Mouse (Mus musculus): ENCODE results near the gene Fcf1. TPM values are rescaled to one million over a fixed set of nuclear protein-coding genes. Genes with fewer than 3 reads are reported as not detected.

Fcf1 gene
- 78.5 and 94.1 TPM in 2 replicates for polyA plus RNA-seq (2014; fragmentation: Nextera tagmentation; extraction: Ambion mirVana)

DNA sequence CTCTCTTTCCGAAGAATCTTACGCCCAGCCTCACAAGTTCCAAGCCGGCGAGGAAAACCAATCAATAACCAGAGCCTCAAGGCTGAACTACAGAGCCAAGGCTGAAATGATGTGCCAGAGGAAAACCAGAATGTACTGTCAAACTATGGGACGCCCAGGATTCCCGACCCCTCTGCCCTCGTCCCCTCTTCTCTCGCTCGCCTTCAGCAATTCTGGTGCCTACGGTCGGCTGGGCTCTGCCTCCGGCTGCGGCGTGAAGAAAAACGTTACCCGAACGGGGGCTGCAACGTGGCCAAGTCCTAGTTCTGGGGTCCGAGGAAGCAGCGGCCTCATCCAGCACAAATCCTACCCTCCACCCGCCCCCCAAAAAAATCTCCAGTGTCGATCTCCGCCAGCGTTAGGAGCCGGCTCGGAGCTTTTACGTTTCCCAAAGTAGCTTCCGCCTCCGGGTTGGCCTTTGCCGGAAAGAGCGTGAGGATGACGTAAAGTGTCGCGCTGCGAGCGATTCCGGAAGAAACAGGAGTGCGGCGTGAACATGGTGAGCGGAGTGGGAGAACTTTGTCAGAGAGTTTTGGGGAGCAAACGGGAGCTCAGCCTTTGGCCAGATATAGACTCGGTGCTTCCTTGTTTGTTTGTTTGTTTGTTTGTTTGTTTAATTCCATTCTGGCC is at the start of gene Fcf1, which contains the start of gene Arel1:
Fcf1 (plus strand) TSS at position 470 of the 669 bp plus-strand sequence.
Arel1 (minus strand) TSS at position 473 of the 669 bp plus-strand sequence.
- WGBS: 0% methylated on average over 42 of the region's 42 CpGs

DNA sequence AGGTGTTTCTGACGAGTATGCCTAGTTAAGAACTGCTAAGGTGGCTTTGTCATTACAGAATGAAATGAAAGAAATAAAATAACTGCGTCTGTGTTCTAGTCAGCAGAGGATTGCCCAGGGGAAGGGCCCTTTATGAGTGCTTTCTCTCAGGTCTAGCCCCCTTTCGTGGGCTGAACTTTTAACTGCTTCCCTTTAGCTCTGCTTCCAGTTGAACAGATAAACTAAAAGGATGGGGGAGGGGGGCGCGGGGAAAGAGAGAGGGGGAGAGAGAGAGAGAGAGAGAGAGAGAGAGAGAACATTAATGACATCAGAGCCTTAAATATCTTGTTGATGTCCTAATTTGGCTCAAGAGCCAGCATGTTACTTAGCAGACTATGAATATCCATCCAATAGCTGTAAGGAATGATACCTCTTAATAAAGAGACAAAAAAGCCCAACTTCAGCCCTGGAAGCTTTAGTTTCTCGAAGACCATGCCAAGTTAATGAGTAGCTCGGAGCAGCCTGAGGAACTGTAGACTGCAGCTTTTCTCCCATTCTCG is 48.7 kb upstream of the Fcf1 start:
- Histone ChIP-seq H3K4me3 (ENCODE audit: low read depth, low read length) (no peak overlapping the region), H3K4me2 (ENCODE audit: low read depth, low read length) (no peak overlapping the region), H3K9ac (replicated peaks; ENCODE audit: low read depth, low read length) (no peak overlapping the region), H3K27ac (ENCODE audit: low read depth, low read length) (no peak overlapping the region), H3K9me3 (ENCODE audit: control insufficient read depth, low read length) (no peaks in the 10 kb centered on the region), H3K4me1 (ENCODE audit: control insufficient read depth, insufficient read depth, low read length) (no peaks in the 10 kb centered on the region), H3K36me3 (ENCODE audit: control insufficient read depth, insufficient read depth, low read length) (peaks cover 41% of the 10 kb centered on the region), H3K27me3 (ENCODE audit: control insufficient read depth, insufficient read depth, low read length) (no peaks in the 10 kb centered on the region)
- 28% methylated on average over 8 of the region's 8 CpGs for WGBS
- ATAC-seq (ENCODE audit: low read depth): no peak

More for the DNA sequence above, at the start of gene Fcf1, which contains the start of gene Arel1:
- H3K4me3 ChIP-seq (ENCODE audit: low read depth, low read length): peak within 1 kb of the TSS; percentile 84
- no peaks in the 10 kb centered on the region for H3K27me3 ChIP-seq (ENCODE audit: control insufficient read depth, insufficient read depth, low read length)
- ATAC-seq (ENCODE audit: low read depth): peak; percentile 81; the same call in 1 of the 2 replicates
- H3K9me3 ChIP-seq (ENCODE audit: control insufficient read depth, low read length): no peaks in the 10 kb centered on the region
- peak within 1 kb of the TSS; percentile 75 for H3K9ac ChIP-seq (replicated peaks; ENCODE audit: low read depth, low read length)
- H3K4me2 ChIP-seq (ENCODE audit: low read depth, low read length): peak within 1 kb of the TSS; percentile 89
- no peak within 1 kb of the TSS; the same call in 1 of the 2 replicates for H3K27ac ChIP-seq (ENCODE audit: low read depth, low read length)
- H3K36me3 ChIP-seq (ENCODE audit: control insufficient read depth, insufficient read depth, low read length): peaks cover 10% of the 10 kb centered on the region
- H3K4me1 ChIP-seq (ENCODE audit: control insufficient read depth, insufficient read depth, low read length): peaks cover 14% of the 10 kb centered on the region

- H3K4me2 ChIP-seq (ENCODE audit: low read depth, low read length): no peak overlapping the region
- 93% methylated on average over 5 of the region's 5 CpGs for WGBS
- peaks cover 43% of the 10 kb centered on the region for H3K36me3 ChIP-seq (ENCODE audit: control insufficient read depth, insufficient read depth, low read length)
Measured at GRCm38 (mm10) chr12:84924324-84924723, 46.4 kb upstream of the Fcf1 start.

DNA sequence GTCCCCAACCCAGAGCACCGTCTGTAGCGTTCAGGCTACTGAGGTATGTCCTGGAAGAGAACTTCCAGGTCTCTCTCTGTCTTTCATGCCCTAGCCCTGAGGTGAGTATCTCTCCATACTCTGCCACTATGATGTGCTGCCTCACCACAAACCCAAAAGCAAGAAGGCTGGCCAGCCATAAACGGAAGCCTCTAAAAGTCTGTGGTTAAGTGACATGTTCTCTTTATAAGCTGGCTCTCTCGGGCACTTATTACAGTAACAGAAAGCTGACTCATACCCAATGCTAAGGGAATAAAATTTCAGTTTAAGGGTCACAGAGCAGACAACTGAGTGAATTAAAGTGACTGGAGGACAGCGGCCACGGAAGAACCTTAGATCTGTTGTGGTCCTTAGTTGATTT is 44.2 kb upstream of the Fcf1 start:
- no peak for ATAC-seq (ENCODE audit: low read depth)
- 94% methylated on average over 6 of the region's 6 CpGs for WGBS

More at GRCm38 (mm10) chr12:84924324-84924723, 46.4 kb upstream of the Fcf1 start:
- H3K4me3 ChIP-seq (ENCODE audit: low read depth, low read length): no peak overlapping the region
- ATAC-seq (ENCODE audit: low read depth): no peak
- no peak overlapping the region for H3K9ac ChIP-seq (replicated peaks; ENCODE audit: low read depth, low read length)
- no peaks in the 10 kb centered on the region for H3K4me1 ChIP-seq (ENCODE audit: control insufficient read depth, insufficient read depth, low read length)
- no peak overlapping the region for H3K27ac ChIP-seq (ENCODE audit: low read depth, low read length)
- H3K27me3 ChIP-seq (ENCODE audit: control insufficient read depth, insufficient read depth, low read length): no peaks in the 10 kb centered on the region
- H3K9me3 ChIP-seq (ENCODE audit: control insufficient read depth, low read length): no peaks in the 10 kb centered on the region

DNA sequence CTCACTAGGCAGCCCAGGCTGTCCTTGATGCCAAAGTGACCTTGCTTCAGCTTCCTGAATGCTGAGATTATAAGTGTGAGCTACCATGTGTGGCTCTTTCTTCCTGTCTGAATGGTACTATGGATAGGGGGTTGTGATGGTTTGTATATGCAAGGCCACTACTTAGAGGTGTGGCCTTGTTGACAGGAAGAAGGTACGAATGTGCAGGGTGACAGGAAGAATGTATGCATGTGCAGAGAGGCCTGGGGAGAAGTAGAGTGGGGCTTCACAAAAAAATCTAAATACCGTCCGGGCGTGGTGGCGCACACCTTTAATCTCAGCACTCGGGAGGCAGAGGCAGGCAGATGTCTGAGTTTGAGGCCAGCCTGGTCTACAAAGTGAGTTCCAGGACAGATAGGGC is 38.5 kb upstream of the Fcf1 start:
- no peaks in the 10 kb centered on the region for H3K9me3 ChIP-seq (ENCODE audit: control insufficient read depth, low read length)
- no peaks in the 10 kb centered on the region for H3K27me3 ChIP-seq (ENCODE audit: control insufficient read depth, insufficient read depth, low read length)
- no peaks in the 10 kb centered on the region for H3K4me1 ChIP-seq (ENCODE audit: control insufficient read depth, insufficient read depth, low read length)
- no peak overlapping the region for H3K9ac ChIP-seq (replicated peaks; ENCODE audit: low read depth, low read length)
- WGBS: 95% methylated on average over 6 of the region's 6 CpGs
- H3K4me2 ChIP-seq (ENCODE audit: low read depth, low read length): no peak overlapping the region
- H3K4me3 ChIP-seq (ENCODE audit: low read depth, low read length): no peak overlapping the region
- H3K36me3 ChIP-seq (ENCODE audit: control insufficient read depth, insufficient read depth, low read length): peaks cover 18% of the 10 kb centered on the region
- H3K27ac ChIP-seq (ENCODE audit: low read depth, low read length): no peak overlapping the region
- no peak for ATAC-seq (ENCODE audit: low read depth)

More for the DNA sequence above, 44.2 kb upstream of the Fcf1 start:
- H3K9me3 ChIP-seq (ENCODE audit: control insufficient read depth, low read length): no peaks in the 10 kb centered on the region
- no peaks in the 10 kb centered on the region for H3K27me3 ChIP-seq (ENCODE audit: control insufficient read depth, insufficient read depth, low read length)
- H3K4me2 ChIP-seq (ENCODE audit: low read depth, low read length): no peak overlapping the region
- H3K4me3 ChIP-seq (ENCODE audit: low read depth, low read length): no peak overlapping the region
- H3K9ac ChIP-seq (replicated peaks; ENCODE audit: low read depth, low read length): no peak overlapping the region
- H3K36me3 ChIP-seq (ENCODE audit: control insufficient read depth, insufficient read depth, low read length): peaks cover 31% of the 10 kb centered on the region; the same call in 1 of the 2 replicates
- no peaks in the 10 kb centered on the region for H3K4me1 ChIP-seq (ENCODE audit: control insufficient read depth, insufficient read depth, low read length)
- no peak overlapping the region for H3K27ac ChIP-seq (ENCODE audit: low read depth, low read length)

DNA sequence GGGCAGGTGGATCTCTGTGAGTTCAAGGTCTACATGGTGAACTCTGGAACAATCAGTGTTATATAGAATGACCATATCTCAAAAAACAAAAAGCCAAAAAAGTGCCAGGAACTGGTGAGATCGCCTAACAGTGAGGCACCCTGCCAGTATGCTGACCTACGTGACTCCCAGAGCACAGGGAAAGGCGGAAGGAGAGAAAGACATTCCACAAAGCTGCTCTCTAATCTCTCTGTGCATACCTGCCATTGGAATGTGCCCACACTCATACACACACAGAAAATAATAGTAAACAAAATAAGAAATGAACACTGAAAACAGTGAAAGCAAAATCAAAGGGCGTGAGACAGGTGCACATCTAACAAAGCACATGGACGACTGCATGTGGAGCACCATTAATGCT is 35.4 kb upstream of the Fcf1 start:
- Histone ChIP-seq H3K9me3 (ENCODE audit: control insufficient read depth, low read length) (no peaks in the 10 kb centered on the region), H3K27ac (ENCODE audit: low read depth, low read length) (no peak overlapping the region), H3K4me2 (ENCODE audit: low read depth, low read length) (no peak overlapping the region), H3K36me3 (ENCODE audit: control insufficient read depth, insufficient read depth, low read length) (peaks cover 20% of the 10 kb centered on the region), H3K4me1 (ENCODE audit: control insufficient read depth, insufficient read depth, low read length) (no peaks in the 10 kb centered on the region), H3K27me3 (ENCODE audit: control insufficient read depth, insufficient read depth, low read length) (no peaks in the 10 kb centered on the region), H3K9ac (replicated peaks; ENCODE audit: low read depth, low read length) (no peak overlapping the region), H3K4me3 (ENCODE audit: low read depth, low read length) (no peak overlapping the region)
- WGBS: 89% methylated on average over 5 of the region's 5 CpGs
- ATAC-seq (ENCODE audit: low read depth): no peak

- Histone ChIP-seq H3K4me3 (ENCODE audit: low read depth, low read length) (no peak overlapping the region), H3K36me3 (ENCODE audit: control insufficient read depth, insufficient read depth, low read length) (peaks cover 22% of the 10 kb centered on the region), H3K27me3 (ENCODE audit: control insufficient read depth, insufficient read depth, low read length) (no peaks in the 10 kb centered on the region), H3K27ac (ENCODE audit: low read depth, low read length) (no peak overlapping the region), H3K9me3 (ENCODE audit: control insufficient read depth, low read length) (no peaks in the 10 kb centered on the region), H3K4me2 (ENCODE audit: low read depth, low read length) (no peak overlapping the region), H3K4me1 (ENCODE audit: control insufficient read depth, insufficient read depth, low read length) (no peaks in the 10 kb centered on the region), H3K9ac (replicated peaks; ENCODE audit: low read depth, low read length) (no peak overlapping the region)
- ATAC-seq (ENCODE audit: low read depth): no peak
- WGBS: 96% methylated on average over 7 of the region's 7 CpGs
Measured at GRCm38 (mm10) chr12:84939117-84939516, 31.6 kb upstream of the Fcf1 start.

GRCm38 (mm10) chr12:84940343-84940742 is 30.4 kb upstream of the Fcf1 start:
- no peak overlapping the region for H3K4me3 ChIP-seq (ENCODE audit: low read depth, low read length)
- ATAC-seq (ENCODE audit: low read depth): no peak
- H3K36me3 ChIP-seq (ENCODE audit: control insufficient read depth, insufficient read depth, low read length): peaks cover 14% of the 10 kb centered on the region

DNA sequence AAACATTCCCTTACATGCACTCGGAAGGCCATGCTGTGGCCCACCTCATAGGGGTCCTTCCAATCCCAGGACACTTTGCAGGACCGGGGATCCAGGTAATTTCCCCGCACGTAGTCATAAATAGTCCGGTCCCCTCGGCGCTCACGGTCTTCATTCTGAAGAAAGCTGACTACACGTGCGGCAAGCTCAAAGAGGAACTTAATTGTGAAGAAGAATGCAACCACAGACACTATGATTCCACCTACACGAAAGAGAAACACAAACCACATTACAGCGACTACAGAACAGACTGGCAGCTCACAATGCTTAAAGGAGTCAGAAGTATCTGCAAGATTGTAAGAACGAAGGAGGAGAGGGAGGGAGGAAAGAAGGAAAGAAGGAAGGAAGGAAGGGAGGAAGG is 29.0 kb upstream of the Fcf1 start:
- H3K27ac ChIP-seq (ENCODE audit: low read depth, low read length): no peak overlapping the region
- no peak overlapping the region for H3K4me2 ChIP-seq (ENCODE audit: low read depth, low read length)
- no peaks in the 10 kb centered on the region for H3K4me1 ChIP-seq (ENCODE audit: control insufficient read depth, insufficient read depth, low read length)
- H3K27me3 ChIP-seq (ENCODE audit: control insufficient read depth, insufficient read depth, low read length): no peaks in the 10 kb centered on the region
- H3K4me3 ChIP-seq (ENCODE audit: low read depth, low read length): no peak overlapping the region
- peaks cover 14% of the 10 kb centered on the region; the same call in 1 of the 2 replicates for H3K36me3 ChIP-seq (ENCODE audit: control insufficient read depth, insufficient read depth, low read length)
- no peak for ATAC-seq (ENCODE audit: low read depth)
- H3K9me3 ChIP-seq (ENCODE audit: control insufficient read depth, low read length): no peaks in the 10 kb centered on the region
- no peak overlapping the region for H3K9ac ChIP-seq (replicated peaks; ENCODE audit: low read depth, low read length)
- WGBS: 94% methylated on average over 13 of the region's 13 CpGs

More at GRCm38 (mm10) chr12:84940343-84940742, 30.4 kb upstream of the Fcf1 start:
- WGBS: 97% methylated on average over 7 of the region's 7 CpGs
- Histone ChIP-seq H3K9me3 (ENCODE audit: control insufficient read depth, low read length) (no peaks in the 10 kb centered on the region), H3K4me1 (ENCODE audit: control insufficient read depth, insufficient read depth, low read length) (no peaks in the 10 kb centered on the region), H3K9ac (replicated peaks; ENCODE audit: low read depth, low read length) (no peak overlapping the region), H3K27ac (ENCODE audit: low read depth, low read length) (no peak overlapping the region), H3K4me2 (ENCODE audit: low read depth, low read length) (no peak overlapping the region), H3K27me3 (ENCODE audit: control insufficient read depth, insufficient read depth, low read length) (no peaks in the 10 kb centered on the region)
